Mouse (Mus musculus) layer of hippocampus, adult 11-12 months (tissue): Measurements from ENCODE around the gene Il17ra.

ENCODE experiments used
- DNase-seq: peaks from one replicate; pipeline ENCODE4 v3.0.0; 2022; ENCODE audit warnings: low spot score

Gene Il17ra

GRCm38 (mm10) chr6:120471991-120472441 lies 9.0 kb downstream of the Il17ra start:
- DNase-seq = peak; percentile 53

DNA sequence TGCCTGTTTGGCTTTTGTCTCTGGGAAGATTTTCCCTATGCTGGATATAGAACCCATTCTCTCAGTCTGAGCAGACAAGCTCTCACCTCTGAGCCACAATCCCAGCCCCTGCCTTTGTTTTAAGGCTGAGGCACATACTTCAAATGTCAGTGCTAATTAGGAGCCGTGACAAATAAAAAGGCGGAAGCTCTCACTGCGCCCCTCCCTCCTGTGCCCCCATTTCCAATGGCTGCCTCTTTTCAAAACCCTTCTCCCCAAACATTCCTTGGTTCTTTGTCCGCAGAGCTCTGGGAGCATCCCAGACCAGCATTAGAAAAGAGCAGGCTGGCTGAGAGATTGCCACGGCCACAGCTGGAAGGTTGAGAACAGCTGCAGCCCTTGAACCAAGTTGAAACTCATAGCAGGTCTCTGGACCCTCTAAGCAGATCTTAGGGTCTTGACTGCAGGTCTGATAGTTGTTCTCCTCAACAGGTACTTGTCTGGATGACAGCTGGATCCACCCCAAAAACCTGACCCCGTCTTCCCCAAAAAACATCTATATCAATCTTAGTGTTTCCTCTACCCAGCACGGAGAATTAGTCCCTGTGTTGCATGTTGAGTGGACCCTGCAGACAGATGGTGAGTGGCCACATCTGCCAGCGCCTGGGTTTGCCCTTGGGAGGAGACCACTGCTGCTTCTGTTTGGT lies 9.6 kb downstream of the Il17ra start:
- DNase-seq = no peak

- DNase-seq = peak; percentile 67
Observed at GRCm38 (mm10) chr6:120473427-120473826, 10.4 kb downstream of the Il17ra start.

DNA sequence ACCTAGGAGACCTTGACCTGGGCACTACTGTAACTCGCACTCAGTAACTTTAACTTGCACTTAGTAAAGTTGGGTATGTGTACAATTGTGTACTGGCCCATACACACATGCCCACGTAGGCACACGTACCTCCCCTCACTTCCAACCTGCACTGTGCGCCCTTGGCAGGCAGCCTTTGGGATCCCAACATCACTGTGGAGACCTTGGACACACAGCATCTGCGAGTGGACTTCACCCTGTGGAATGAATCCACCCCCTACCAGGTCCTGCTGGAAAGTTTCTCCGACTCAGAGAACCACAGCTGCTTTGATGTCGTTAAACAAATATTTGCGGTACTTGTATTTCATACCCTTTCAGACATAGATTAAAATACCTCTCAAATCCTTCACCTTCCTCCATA lies 12.2 kb downstream of the Il17ra start:
- DNase-seq = no peak

GRCm38 (mm10) chr6:120479302-120479701 lies 16.3 kb downstream of the Il17ra start:
- DNase-seq = peak; percentile 57

- peak; percentile 69 for DNase-seq
Observed at GRCm38 (mm10) chr6:120480361-120480760, 17.3 kb downstream of the Il17ra start.

- no peak for DNase-seq
Observed at GRCm38 (mm10) chr6:120481538-120481937, 18.5 kb downstream of the Il17ra start.

GRCm38 (mm10) chr6:120482021-120482420 lies 19.0 kb downstream of the Il17ra start:
- no peak for DNase-seq

- DNase-seq = peak; percentile 7
Observed at GRCm38 (mm10) chr6:120482756-120483155, 19.7 kb downstream of the Il17ra start.

- peak; percentile 71 for DNase-seq
Observed at GRCm38 (mm10) chr6:120483211-120483626, 20.2 kb downstream of the Il17ra start.

DNA sequence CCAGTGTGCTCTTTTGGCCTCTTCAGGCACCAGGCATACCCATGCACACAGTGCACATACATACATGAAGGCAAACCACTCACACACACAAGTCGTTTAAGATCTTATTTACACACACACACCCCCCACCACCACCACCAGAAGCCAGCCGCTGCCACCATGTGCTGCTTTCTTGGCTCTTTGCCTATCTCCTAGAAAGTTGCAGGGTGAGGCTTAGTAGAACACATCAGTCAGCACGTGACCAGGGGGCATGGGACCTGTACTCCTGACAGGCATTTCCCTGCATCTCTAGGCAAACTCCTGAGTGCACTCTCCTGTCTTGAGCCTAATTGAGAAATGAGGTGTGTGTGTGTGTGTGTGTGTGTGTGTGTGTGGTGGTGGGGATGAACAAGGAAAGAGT lies 22.0 kb downstream of the Il17ra start:
- no peak for DNase-seq

GRCm38 (mm10) chr6:120486051-120486510 lies 23.0 kb downstream of the Il17ra start:
- peak; percentile 7 for DNase-seq

- DNase-seq = peak; percentile 21
Observed at GRCm38 (mm10) chr6:120488647-120489046, 25.6 kb downstream of the Il17ra start.

DNA sequence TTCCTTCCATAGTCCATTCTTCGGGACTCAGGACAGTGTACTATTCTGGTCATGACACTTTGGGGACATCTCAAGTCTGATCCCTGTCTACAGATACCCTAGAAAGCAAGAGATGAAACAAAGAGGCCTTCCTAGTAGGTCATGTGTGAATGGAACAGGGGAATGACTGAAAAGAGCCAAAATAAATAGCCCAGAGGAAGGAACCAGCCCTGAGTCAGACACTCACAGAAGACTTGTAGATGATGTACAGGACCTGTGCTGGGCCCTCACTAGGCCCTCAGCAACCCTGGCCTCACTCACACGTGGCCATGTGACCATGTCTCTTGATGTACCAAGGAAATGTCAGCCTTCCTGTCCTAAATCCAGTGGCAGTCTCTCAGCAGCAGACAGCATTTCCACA lies 26.4 kb downstream of the Il17ra start:
- peak; percentile 4 for DNase-seq

- DNase-seq = peak; percentile 14
Observed at GRCm38 (mm10) chr6:120491064-120491463, 28.0 kb downstream of the Il17ra start.

- peak; percentile 21 for DNase-seq
Observed at GRCm38 (mm10) chr6:120491862-120492498, 28.9 kb downstream of the Il17ra start.

DNA sequence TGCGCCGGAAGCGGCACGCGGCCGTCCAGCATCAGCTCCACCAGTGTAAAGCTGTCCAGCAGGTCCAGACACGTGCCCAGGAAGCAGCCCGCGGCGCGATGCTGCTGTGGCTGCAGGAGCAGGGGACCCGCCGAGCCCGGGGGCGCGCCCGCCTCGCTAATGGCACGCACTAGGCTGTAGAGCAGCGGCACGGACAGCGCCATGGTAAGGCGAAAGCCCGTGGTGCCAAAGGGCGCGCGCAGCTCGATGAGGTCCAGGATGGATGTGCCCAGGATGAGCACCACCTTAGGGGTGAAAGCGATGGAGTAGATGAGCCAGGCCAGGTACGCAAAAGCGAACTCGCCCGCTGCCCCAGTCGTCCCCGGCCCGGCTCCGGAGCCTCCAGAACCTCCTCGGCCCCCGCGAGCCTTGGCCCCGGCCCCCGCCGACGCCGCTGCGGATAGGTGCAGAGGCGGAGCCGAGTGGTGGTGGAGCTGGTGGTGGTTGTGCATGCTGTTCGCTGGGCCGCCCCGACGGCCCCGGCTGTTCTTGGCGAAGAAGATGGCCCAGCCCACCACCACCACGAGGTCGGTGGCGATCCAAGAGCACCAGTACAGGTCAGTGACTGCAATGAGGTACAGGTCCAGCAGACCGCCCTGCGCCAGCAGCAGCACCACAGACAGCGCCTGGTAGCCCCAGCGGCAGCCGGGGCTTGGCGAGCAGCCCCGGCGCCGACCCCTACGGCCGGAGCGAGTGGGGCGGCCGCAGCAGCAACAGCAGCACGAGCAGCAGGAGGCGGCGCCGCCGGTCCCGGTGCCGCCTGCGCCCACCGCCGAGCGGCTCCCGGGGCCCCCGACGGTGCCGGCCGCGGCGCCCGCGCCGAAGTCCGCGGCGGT lies 29.7 kb downstream of the Il17ra start:
- peak; percentile 36 for DNase-seq

GRCm38 (mm10) chr6:120493374-120494181 lies 30.5 kb downstream of the Il17ra start, which contains the start of gene Tmem121b:
Gene Tmem121b (minus strand): TSS chr6:120493807.
- DNase-seq = peak; percentile 88

- DNase-seq = peak; percentile 4
Observed at GRCm38 (mm10) chr6:120496544-120496943, 33.5 kb downstream of the Il17ra start.

- no peak for DNase-seq
Observed at GRCm38 (mm10) chr6:120504051-120504450, 41.0 kb downstream of the Il17ra start.

GRCm38 (mm10) chr6:120505531-120505930 lies 42.5 kb downstream of the Il17ra start:
- DNase-seq = no peak
